Mouse (Mus musculus) liver, adult 2 months (tissue): Measurements from ENCODE around the gene Opn1sw. TPM values are rescaled to one million over a fixed set of nuclear protein-coding genes. Genes with fewer than 3 reads are reported as not detected.
A peak's percentile ranks its signal among the peaks of the same experiment; 100 is the strongest.
"Not testable (repeated sequence)": the region's sequence is repeated elsewhere in the genome, so short reads cannot be mapped to it uniquely, and the experiment has no call there.

ENCODE experiments used
- DNase-seq: peaks from one replicate; pipeline ENCODE4 v3.0.0-alpha.2; 2011; ENCODE audit warnings: low read depth, low spot score; ENCODE audit errors: extremely low read depth
- H3K27ac ChIP-seq: fragments of 200-500 bp; replicated peaks from 2 replicates; pipeline ENCODE4 v1.5.1; 2012; ENCODE audit warnings: low read depth, mild to moderate bottlenecking, control low read depth, inconsistent platforms, low read length; ENCODE audit not compliant: insufficient read depth
- H3K27me3 ChIP-seq: fragments of 200-500 bp; 2 replicates; pipeline ENCODE4 v1.6.1; 2012; ENCODE audit warnings: mild to moderate bottlenecking, moderate library complexity, low read length, inconsistent platforms; ENCODE audit not compliant: control insufficient read depth, insufficient read depth
- H3K36me3 ChIP-seq: fragments of 200-500 bp; 2 replicates; pipeline ENCODE4 v1.6.1; 2012; ENCODE audit warnings: low read length, inconsistent platforms; ENCODE audit not compliant: control insufficient read depth, insufficient read depth
- H3K4me1 ChIP-seq: fragments of 200-500 bp; 2 replicates; pipeline ENCODE4 v1.6.1; 2011; ENCODE audit warnings: low read length; ENCODE audit not compliant: control insufficient read depth, insufficient read depth
- H3K4me3 ChIP-seq: fragments of 200-500 bp; 2 replicates; pipeline ENCODE4 v1.5.1; 2011; ENCODE audit warnings: low read depth, mild to moderate bottlenecking, control low read depth, low read length, moderate library complexity; ENCODE audit not compliant: insufficient read depth
- H3K79me2 ChIP-seq: fragments of 200-500 bp; 2 replicates; pipeline ENCODE4 v1.6.1; 2012; ENCODE audit warnings: inconsistent platforms, mild to moderate bottlenecking, low read length, moderate library complexity; ENCODE audit not compliant: control insufficient read depth, insufficient read depth
- H3K9ac ChIP-seq: fragments of 200-500 bp; 2 replicates; pipeline ENCODE4 v1.6.1; 2012; ENCODE audit warnings: low read depth, mild to moderate bottlenecking, control low read depth, inconsistent platforms, low read length
- CTCF ChIP-seq: fragments of 200-500 bp; IDR thresholded peaks from 2 replicates; pipeline ENCODE4 v1.5.1; 2011; ENCODE audit warnings: low read depth, low read length, control low read depth
- POLR2A ChIP-seq: fragments of 200-500 bp; IDR thresholded peaks from 2 replicates; pipeline ENCODE4 v1.6.1; 2011; ENCODE audit warnings: low read length, control low read depth; ENCODE audit not compliant: insufficient read depth; ENCODE audit errors: extremely low read depth
- WGBS: fragments of 180-500 bp; shearing (Covaris S2); methylation state at CpG from one replicate; pipeline ENCODE4 v1.1.7; 2018; 5-methylcytosine and 5-hydroxymethylcytosine counted together
- polyA plus RNA-seq: library from polyadenylated mRNA; depleted of rRNA; stranded (reverse); fragments of >200 nt; gene quantifications from 2 replicates; pipeline ENCODE4 v1.2.3, GENCODE M21; 2012; rRNA removed
- total RNA-seq: library from RNA; depleted of rRNA; stranded (reverse); fragments of >200 nt; gene quantifications from 2 replicates; pipeline ENCODE4 v1.2.3, GENCODE M21; 2014; rRNA removed

The Opn1sw gene
- total and polyA plus RNA-seq, 2 experiments: 0.09 to 0.15 TPM

DNA sequence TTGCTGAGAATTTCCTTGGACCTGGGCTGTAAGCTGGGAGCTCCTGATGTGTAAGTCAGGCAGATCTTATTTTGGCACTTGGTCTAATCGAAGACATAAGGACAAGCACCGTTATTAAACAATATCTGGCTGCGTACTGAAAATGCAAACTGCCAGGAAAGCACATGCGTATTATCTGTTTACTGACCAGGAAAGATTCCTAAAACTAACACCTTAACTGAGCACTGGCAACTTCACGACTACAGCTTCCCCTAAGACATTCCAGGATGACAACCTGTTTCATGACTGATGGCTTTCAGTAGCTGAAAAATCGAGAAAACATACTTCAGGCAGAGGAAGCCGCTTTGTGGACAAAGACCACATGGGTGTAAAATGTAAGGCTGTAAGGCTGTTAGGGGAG lies 41.1 kb downstream of the Opn1sw start:
- Histone ChIP-seq H3K4me1 (peaks cover 6% of the 10 kb centered on the region; the same call in 1 of the 2 replicates), H3K4me3 (peak overlapping the region; percentile 87), H3K27me3 (no peaks in the 10 kb centered on the region), H3K79me2 (peaks cover 8% of the 10 kb centered on the region; the same call in 1 of the 2 replicates), H3K9ac (peak overlapping the region; percentile 52), H3K27ac (peak overlapping the region; percentile 53), H3K36me3 (no peaks in the 10 kb centered on the region)
- no peak for DNase-seq
- TF ChIP-seq POLR2A (no peak), CTCF (no peak)
- 45% methylated on average over 7 of the region's 7 CpGs for WGBS

- not testable (repeated sequence) for H3K9ac ChIP-seq, H3K36me3 ChIP-seq, H3K4me3 ChIP-seq, H3K4me1 ChIP-seq, H3K79me2 ChIP-seq, H3K27me3 ChIP-seq, H3K27ac ChIP-seq, DNase-seq
- 97% methylated on average over 2 of the region's 2 CpGs for WGBS
Observed at GRCm38 (mm10) chr6:29346512-29346911, 41.8 kb downstream of the Opn1sw start.

DNA sequence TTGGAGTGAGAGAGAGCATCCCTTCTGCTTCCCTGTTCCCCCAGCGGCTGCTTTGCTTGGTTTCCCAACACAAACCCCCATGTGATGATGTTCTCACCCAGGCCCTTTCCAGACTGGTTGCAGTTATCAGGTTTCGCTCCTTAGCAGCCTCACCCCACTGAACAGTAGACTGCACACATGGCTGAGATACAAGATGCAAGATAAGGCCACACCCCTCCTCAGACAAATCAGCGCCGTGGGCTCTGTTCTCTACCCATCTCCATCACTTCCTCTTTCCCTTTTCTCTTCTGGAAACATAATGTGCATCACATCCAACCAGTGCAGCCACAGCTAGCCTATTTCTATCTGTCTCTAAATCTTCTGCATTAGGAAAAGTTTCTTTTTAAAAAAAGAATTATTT lies 58.8 kb downstream of the Opn1sw start:
- 76% methylated on average over 4 of the region's 4 CpGs for WGBS
- no peak overlapping the region for H3K9ac ChIP-seq
- no peaks in the 10 kb centered on the region for H3K27me3 ChIP-seq
- no peaks in the 10 kb centered on the region for H3K36me3 ChIP-seq
- no peak for TF ChIP-seq CTCF
- TF ChIP-seq POLR2A: no peak
- H3K79me2 ChIP-seq: no peaks in the 10 kb centered on the region
- H3K4me1 ChIP-seq: no peaks in the 10 kb centered on the region
- H3K27ac ChIP-seq: no peak overlapping the region
- no peak overlapping the region for H3K4me3 ChIP-seq
- no peak for DNase-seq

- Histone ChIP-seq H3K79me2 (no peaks in the 10 kb centered on the region), H3K4me1 (no peaks in the 10 kb centered on the region), H3K27me3 (no peaks in the 10 kb centered on the region), H3K9ac (no peak overlapping the region), H3K27ac (no peak overlapping the region), H3K4me3 (no peak overlapping the region), H3K36me3 (no peaks in the 10 kb centered on the region)
- 81% methylated on average over 9 of the region's 9 CpGs for WGBS
- DNase-seq: no peak
- no peak for TF ChIP-seq CTCF
- no peak for TF ChIP-seq POLR2A
Observed at GRCm38 (mm10) chr6:29326961-29327360, 61.3 kb downstream of the Opn1sw start.

Other genes with a start within 250 kb of the Opn1sw start
- 8.0 and 9.7 TPM in 2 replicates for gene Rbm28, start 223.5 kb downstream of the Opn1sw start, total RNA-seq
- 3.0 and 3.3 TPM in 2 replicates for gene Rbm28, start 223.5 kb downstream of the Opn1sw start, polyA plus RNA-seq
- under 0.01 TPM in 1 of 2 replicates, not detected in the other for gene Prrt4, start 208.9 kb downstream of the Opn1sw start, total RNA-seq
- 0.02 and 0.11 TPM in 2 replicates for gene Prrt4, start 208.9 kb downstream of the Opn1sw start, polyA plus RNA-seq
- gene Impdh1, start 172.1 kb downstream of the Opn1sw start, total RNA-seq: 1.1 and 2.6 TPM in 2 replicates
- gene Impdh1, start 172.1 kb downstream of the Opn1sw start, polyA plus RNA-seq: 3.4 and 5.2 TPM in 2 replicates
- gene Hilpda, start 116.0 kb downstream of the Opn1sw start, total RNA-seq: 2.5 and 3.3 TPM in 2 replicates
- gene Hilpda, start 116.0 kb downstream of the Opn1sw start, polyA plus RNA-seq: 4.0 and 5.8 TPM in 2 replicates
- not detected in 2 replicates for gene Fam71f2, start 108.9 kb downstream of the Opn1sw start, total RNA-seq
- 0.24 TPM in 1 of 2 replicates, not detected in the other for gene Fam71f2, start 108.9 kb downstream of the Opn1sw start, polyA plus RNA-seq
- not detected in 2 replicates for gene Fam71f1, start 69.3 kb downstream of the Opn1sw start, total RNA-seq
- not detected in 2 replicates for gene Fam71f1, start 69.3 kb downstream of the Opn1sw start, polyA plus RNA-seq
- 113 and 125 TPM in 2 replicates for gene Calu, start 40.4 kb downstream of the Opn1sw start, total RNA-seq
- 21.9 and 27.1 TPM in 2 replicates for gene Calu, start 40.4 kb downstream of the Opn1sw start, polyA plus RNA-seq
- under 0.01 and 0.09 TPM in 2 replicates for gene Ccdc136, start 7.8 kb upstream of the Opn1sw start, total RNA-seq
- gene Ccdc136, start 7.8 kb upstream of the Opn1sw start, polyA plus RNA-seq: 0.11 and 0.34 TPM in 2 replicates
- 0.07 and 0.28 TPM in 2 replicates for gene Flnc, start 44.8 kb upstream of the Opn1sw start, total RNA-seq
- gene Flnc, start 44.8 kb upstream of the Opn1sw start, polyA plus RNA-seq: 0.04 and 0.09 TPM in 2 replicates
- gene Atp6v1f, start 79.2 kb upstream of the Opn1sw start, total RNA-seq: 86.8 and 90.5 TPM in 2 replicates
- 167 and 181 TPM in 2 replicates for gene Atp6v1f, start 79.2 kb upstream of the Opn1sw start, polyA plus RNA-seq
- gene Atp6v1fnb, start 83.0 kb upstream of the Opn1sw start, total RNA-seq: not detected in 2 replicates
- not detected in 2 replicates for gene Atp6v1fnb, start 83.0 kb upstream of the Opn1sw start, polyA plus RNA-seq
- 1.7 and 1.8 TPM in 2 replicates for gene Kcp, start 119.5 kb upstream of the Opn1sw start, total RNA-seq
- gene Kcp, start 119.5 kb upstream of the Opn1sw start, polyA plus RNA-seq: 5.6 and 10.2 TPM in 2 replicates
- 10.0 and 12.4 TPM in 2 replicates for gene Irf5, start 138.2 kb upstream of the Opn1sw start, total RNA-seq
- gene Irf5, start 138.2 kb upstream of the Opn1sw start, polyA plus RNA-seq: 30.6 and 48.3 TPM in 2 replicates
- 26.8 and 31.5 TPM in 2 replicates for gene Tnpo3, start 221.4 kb upstream of the Opn1sw start, total RNA-seq
- gene Tnpo3, start 221.4 kb upstream of the Opn1sw start, polyA plus RNA-seq: 33.3 and 34.7 TPM in 2 replicates